Mouse (Mus musculus): ENCODE results near the gene Kcnj10. TPM values are rescaled to one million over a fixed set of nuclear protein-coding genes. Genes with fewer than 3 reads are reported as not detected.

Kcnj10 gene
- polyA plus RNA-seq, 1 experiment from 2014 or later, result 0.77 TPM

GRCm38 (mm10) chr1:172327206-172328001 is 13.6 kb upstream of the Kcnj10 start:
- Histone ChIP-seq H3K27me3 (ENCODE audit: insufficient read depth, poor library complexity, severe bottlenecking) (peaks cover 89% of the 10 kb centered on the region), H3K4me3 (no peak overlapping the region), H3K27ac (no peak overlapping the region), H3K36me3 (no peaks in the 10 kb centered on the region), H3K9me3 (no peaks in the 10 kb centered on the region), H3K4me1 (replicated peaks) (peaks cover 52% of the 10 kb centered on the region)
- no peak for DNase-seq (ENCODE audit: low spot score)
- WGBS, result 85% methylated on average over 16 of the region's 16 CpGs

DNA sequence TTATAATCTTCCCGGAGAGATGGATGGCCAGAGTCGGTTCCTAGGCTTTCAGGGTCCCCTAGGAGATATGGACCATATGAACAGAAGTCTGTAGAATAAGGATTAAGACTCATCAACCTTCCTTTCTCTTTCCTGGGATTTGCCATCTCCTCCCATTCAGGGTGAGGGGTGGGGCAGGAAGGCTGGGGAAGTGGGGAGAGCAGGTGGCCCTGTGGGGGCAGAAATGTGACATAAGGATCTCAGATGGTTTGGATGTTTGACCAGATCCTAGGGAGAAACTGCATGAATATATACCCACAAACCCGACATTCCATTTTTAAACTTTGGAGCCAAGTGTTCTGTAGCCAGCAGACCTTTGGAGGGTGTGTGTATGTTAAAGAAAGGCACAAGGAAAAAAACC is 13.0 kb upstream of the Kcnj10 start:
- no peaks in the 10 kb centered on the region for H3K36me3 ChIP-seq
- H3K27me3 ChIP-seq (ENCODE audit: insufficient read depth, poor library complexity, severe bottlenecking), result peaks cover 91% of the 10 kb centered on the region
- H3K9me3 ChIP-seq, result no peaks in the 10 kb centered on the region
- WGBS, result 85% methylated on average over 3 of the region's 3 CpGs
- H3K27ac ChIP-seq, result no peak overlapping the region
- no peak for DNase-seq (ENCODE audit: low spot score)
- H3K4me1 ChIP-seq (replicated peaks), result peaks cover 45% of the 10 kb centered on the region
- H3K4me3 ChIP-seq, result no peak overlapping the region

DNA sequence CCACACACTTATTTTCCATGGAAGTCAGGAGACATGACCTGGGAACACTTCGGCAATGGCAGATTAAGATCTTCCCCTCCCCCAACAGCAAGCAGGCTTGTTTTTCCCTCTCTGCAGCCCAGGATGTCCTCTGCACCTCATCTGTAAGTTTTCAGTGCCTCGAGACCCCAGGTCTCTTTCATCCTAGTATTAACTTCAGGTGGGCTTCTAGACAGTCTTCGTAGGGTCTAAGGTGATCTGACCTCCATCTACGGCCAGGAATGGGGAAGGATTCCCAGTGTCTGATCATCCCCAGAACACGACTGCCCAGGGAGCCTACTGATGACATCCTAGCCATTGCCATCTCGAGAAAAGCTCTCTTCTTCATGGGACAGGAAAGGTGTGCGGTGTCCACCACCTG is 12.5 kb upstream of the Kcnj10 start:
- H3K4me3 ChIP-seq, result no peak overlapping the region
- no peaks in the 10 kb centered on the region for H3K9me3 ChIP-seq
- no peak for DNase-seq (ENCODE audit: low spot score)
- H3K27me3 ChIP-seq (ENCODE audit: insufficient read depth, poor library complexity, severe bottlenecking), result peaks cover 91% of the 10 kb centered on the region
- peak overlapping the region; percentile 25; the same call in 1 of the 2 replicates for H3K27ac ChIP-seq
- 83% methylated on average over 7 of the region's 7 CpGs for WGBS
- peaks cover 41% of the 10 kb centered on the region for H3K4me1 ChIP-seq (replicated peaks)
- no peaks in the 10 kb centered on the region for H3K36me3 ChIP-seq

GRCm38 (mm10) chr1:172329131-172329530 is 11.9 kb upstream of the Kcnj10 start, which contains the start of gene Kcnj9:
Kcnj9 (minus strand) TSS chr1:172329318.
- H3K4me3 ChIP-seq, result peak within 1 kb of the TSS; percentile 7; the same call in 1 of the 2 replicates
- no peaks in the 10 kb centered on the region for H3K9me3 ChIP-seq
- no peaks in the 10 kb centered on the region for H3K36me3 ChIP-seq
- peak within 1 kb of the TSS; percentile 62 for H3K27ac ChIP-seq
- peaks cover 37% of the 10 kb centered on the region for H3K4me1 ChIP-seq (replicated peaks)
- H3K27me3 ChIP-seq (ENCODE audit: insufficient read depth, poor library complexity, severe bottlenecking), result peaks cover 86% of the 10 kb centered on the region
- 27% methylated on average over 9 of the region's 9 CpGs for WGBS
- DNase-seq (ENCODE audit: low spot score), result no peak

- Histone ChIP-seq H3K27me3 (ENCODE audit: insufficient read depth, poor library complexity, severe bottlenecking) (peaks cover 82% of the 10 kb centered on the region), H3K4me1 (replicated peaks) (peaks cover 34% of the 10 kb centered on the region), H3K27ac (peak overlapping the region; percentile 62), H3K9me3 (no peaks in the 10 kb centered on the region), H3K36me3 (no peaks in the 10 kb centered on the region), H3K4me3 (no peak overlapping the region)
- WGBS, result 71% methylated on average over 6 of the region's 6 CpGs
- DNase-seq (ENCODE audit: low spot score), result no peak
Observed at GRCm38 (mm10) chr1:172329616-172330015, 11.4 kb upstream of the Kcnj10 start.

- H3K27ac ChIP-seq, result no peak overlapping the region
- no peaks in the 10 kb centered on the region for H3K36me3 ChIP-seq
- DNase-seq (ENCODE audit: low spot score), result no peak
- no peaks in the 10 kb centered on the region for H3K9me3 ChIP-seq
- 76% methylated on average over 8 of the region's 8 CpGs for WGBS
- peaks cover 76% of the 10 kb centered on the region for H3K27me3 ChIP-seq (ENCODE audit: insufficient read depth, poor library complexity, severe bottlenecking)
- peaks cover 19% of the 10 kb centered on the region for H3K4me1 ChIP-seq (replicated peaks)
- no peak overlapping the region for H3K4me3 ChIP-seq
Observed at GRCm38 (mm10) chr1:172331422-172331947, 9.5 kb upstream of the Kcnj10 start.

DNA sequence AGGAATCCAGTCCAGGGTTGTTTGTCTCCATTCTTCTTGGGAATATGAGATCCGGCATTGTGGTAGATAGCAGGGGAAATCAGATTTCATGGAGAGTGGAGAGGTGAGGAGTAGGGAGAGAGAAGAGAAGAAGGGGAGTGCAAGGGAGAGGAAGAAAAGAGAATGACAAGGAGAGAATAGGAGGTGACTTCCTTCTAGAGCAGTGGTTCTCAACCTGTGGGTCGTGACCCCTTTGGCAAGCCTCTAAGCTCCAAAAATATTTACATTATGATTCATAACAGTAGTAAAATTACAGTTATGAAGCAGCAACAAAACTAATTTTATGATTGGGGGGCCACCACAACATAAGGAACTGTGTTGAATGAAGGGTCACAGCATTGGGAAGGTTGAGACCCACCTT is 8.1 kb upstream of the Kcnj10 start:
- Histone ChIP-seq H3K4me3 (no peak overlapping the region), H3K36me3 (no peaks in the 10 kb centered on the region), H3K27ac (no peak overlapping the region), H3K27me3 (ENCODE audit: insufficient read depth, poor library complexity, severe bottlenecking) (peaks cover 61% of the 10 kb centered on the region), H3K4me1 (replicated peaks) (peaks cover 19% of the 10 kb centered on the region), H3K9me3 (no peaks in the 10 kb centered on the region)
- WGBS, result 85% methylated on average over 2 of the region's 2 CpGs
- no peak for DNase-seq (ENCODE audit: low spot score)

- 15% methylated on average over 3 of the region's 3 CpGs for WGBS
- Histone ChIP-seq H3K36me3 (no peaks in the 10 kb centered on the region), H3K9me3 (no peaks in the 10 kb centered on the region), H3K4me1 (replicated peaks) (peaks cover 17% of the 10 kb centered on the region), H3K27me3 (ENCODE audit: insufficient read depth, poor library complexity, severe bottlenecking) (peaks cover 55% of the 10 kb centered on the region), H3K27ac (no peak overlapping the region), H3K4me3 (no peak overlapping the region)
- DNase-seq (ENCODE audit: low spot score), result no peak
Observed at GRCm38 (mm10) chr1:172333512-172333911, 7.5 kb upstream of the Kcnj10 start.

GRCm38 (mm10) chr1:172335804-172336203 is 5.2 kb upstream of the Kcnj10 start:
- Histone ChIP-seq H3K9me3 (no peaks in the 10 kb centered on the region), H3K27me3 (ENCODE audit: insufficient read depth, poor library complexity, severe bottlenecking) (peaks cover 53% of the 10 kb centered on the region), H3K4me1 (replicated peaks) (peaks cover 13% of the 10 kb centered on the region), H3K36me3 (no peaks in the 10 kb centered on the region), H3K27ac (no peak overlapping the region), H3K4me3 (no peak overlapping the region)
- 80% methylated on average over 15 of the region's 15 CpGs for WGBS
- DNase-seq (ENCODE audit: low spot score), result no peak

DNA sequence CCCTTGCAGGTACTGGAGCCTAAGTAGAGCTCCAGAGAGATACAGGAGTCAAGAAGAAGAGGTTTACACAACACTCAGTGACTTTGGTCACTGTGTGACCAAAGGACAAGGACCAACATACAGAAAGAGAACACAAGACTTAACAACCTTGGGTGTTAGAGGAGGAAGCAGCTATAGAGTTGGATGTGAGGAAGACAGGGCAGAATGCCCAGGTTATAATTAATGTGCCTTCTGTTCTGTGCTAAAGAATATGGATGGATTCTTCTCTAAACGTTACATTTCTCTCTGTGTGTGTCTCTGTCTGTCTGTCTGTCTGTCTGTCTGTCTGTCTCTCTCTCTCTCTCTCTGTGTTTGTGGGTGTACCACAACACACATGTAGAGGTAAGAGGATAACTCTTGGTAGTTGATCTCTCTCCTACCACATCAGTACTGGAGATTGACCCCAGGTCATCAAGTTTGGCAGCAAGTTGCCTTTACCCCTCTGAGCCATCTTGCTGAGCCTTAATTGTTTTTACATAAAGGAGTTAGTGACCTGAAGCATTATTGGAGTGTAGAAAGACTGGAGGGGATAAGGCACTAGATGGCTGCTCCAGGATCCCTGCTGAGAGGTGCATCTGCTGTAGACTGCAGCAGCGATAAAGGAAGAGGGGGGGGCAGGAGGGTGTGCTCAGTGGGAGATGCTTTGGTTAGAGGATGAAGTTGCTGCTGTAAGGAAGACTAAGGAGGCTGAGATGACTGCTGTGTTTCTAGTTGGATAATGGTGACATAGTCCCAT is 3.4 kb upstream of the Kcnj10 start:
- no peak overlapping the region for H3K27ac ChIP-seq
- no peaks in the 10 kb centered on the region for H3K36me3 ChIP-seq
- no peak for DNase-seq (ENCODE audit: low spot score)
- 27% methylated on average over 2 of the region's 2 CpGs for WGBS
- no peaks in the 10 kb centered on the region for H3K9me3 ChIP-seq
- no peak overlapping the region for H3K4me3 ChIP-seq
- H3K4me1 ChIP-seq (replicated peaks), result peaks cover 29% of the 10 kb centered on the region
- H3K27me3 ChIP-seq (ENCODE audit: insufficient read depth, poor library complexity, severe bottlenecking), result peaks cover 56% of the 10 kb centered on the region

DNA sequence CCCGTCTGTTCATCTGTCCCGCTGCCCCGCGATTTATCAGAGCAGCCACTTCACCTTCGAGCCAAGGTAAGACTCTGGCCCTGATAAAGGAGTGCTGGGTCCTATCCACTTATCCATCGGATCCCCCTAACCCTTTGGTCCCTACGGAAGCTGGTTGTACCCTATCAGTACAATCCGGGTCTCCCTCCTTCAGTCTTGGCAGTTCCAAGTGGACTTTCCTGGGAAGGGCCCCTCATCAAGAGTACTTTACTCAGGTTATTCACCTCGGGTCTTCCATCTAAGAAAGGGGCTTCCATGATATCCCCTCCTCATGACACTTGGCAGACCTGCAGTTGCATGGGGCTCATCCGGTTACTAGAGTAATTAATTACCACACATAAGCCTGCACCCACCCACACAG is 376 bp downstream of the Kcnj10 start:
- Histone ChIP-seq H3K9me3 (no peaks in the 10 kb centered on the region), H3K36me3 (no peaks in the 10 kb centered on the region), H3K27ac (peak overlapping the region; percentile 73), H3K27me3 (ENCODE audit: insufficient read depth, poor library complexity, severe bottlenecking) (peaks cover 49% of the 10 kb centered on the region), H3K4me1 (replicated peaks) (peaks cover 48% of the 10 kb centered on the region), H3K4me3 (peak overlapping the region; percentile 60)
- 23% methylated on average over 10 of the region's 10 CpGs for WGBS
- DNase-seq (ENCODE audit: low spot score), result no peak

DNA sequence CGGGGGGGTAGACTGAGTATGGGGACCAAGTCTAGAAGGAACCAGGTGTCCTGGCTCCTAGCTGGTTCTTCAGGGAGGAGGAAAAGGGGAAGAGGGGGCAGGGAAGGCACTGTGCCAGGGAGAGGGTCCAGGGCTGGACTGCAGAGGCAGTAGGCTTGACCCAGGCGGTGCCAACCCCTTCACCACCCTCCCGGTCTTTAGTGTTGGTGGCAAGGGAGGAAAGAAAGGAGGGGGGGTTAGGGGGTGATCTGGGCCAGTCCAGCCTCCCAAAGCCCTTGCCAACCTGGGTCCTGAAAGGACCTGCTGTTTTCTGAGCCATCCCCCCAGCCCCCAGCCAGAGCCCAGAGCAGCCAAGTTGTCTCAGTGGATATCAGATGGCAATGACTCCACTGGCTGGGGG is 1.7 kb downstream of the Kcnj10 start:
- Histone ChIP-seq H3K27me3 (ENCODE audit: insufficient read depth, poor library complexity, severe bottlenecking) (peaks cover 49% of the 10 kb centered on the region), H3K4me1 (replicated peaks) (peaks cover 46% of the 10 kb centered on the region), H3K9me3 (no peaks in the 10 kb centered on the region), H3K36me3 (no peaks in the 10 kb centered on the region), H3K4me3 (no peak overlapping the region), H3K27ac (0 out of 2 replicates have a peak overlapping the region, but pooled peaks have one; percentile 31)
- 86% methylated on average over 3 of the region's 3 CpGs for WGBS
- DNase-seq (ENCODE audit: low spot score), result no peak

DNA sequence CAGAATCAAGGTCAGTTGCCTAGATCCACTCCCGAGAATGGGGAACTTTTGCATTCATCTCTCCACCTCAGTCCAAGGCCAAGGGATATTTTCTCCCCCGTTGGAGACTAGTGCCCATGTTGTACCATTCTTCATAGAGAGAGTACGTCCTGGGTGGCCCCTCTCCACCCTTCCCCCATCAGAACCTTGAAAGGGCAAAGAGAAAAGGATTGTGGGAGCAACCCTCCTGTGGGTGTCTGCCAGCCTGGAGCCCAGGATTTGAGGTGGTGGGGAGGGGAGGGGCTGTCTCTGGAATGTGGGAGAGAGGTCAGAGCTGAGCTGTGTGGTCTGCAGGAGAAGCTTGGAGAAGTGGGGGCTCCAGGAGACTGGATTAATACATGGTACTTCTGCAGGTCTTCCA is 2.9 kb downstream of the Kcnj10 start:
- Histone ChIP-seq H3K27ac (peak overlapping the region; percentile 40; the same call in 1 of the 2 replicates), H3K4me1 (replicated peaks) (peaks cover 49% of the 10 kb centered on the region), H3K36me3 (no peaks in the 10 kb centered on the region), H3K4me3 (no peak overlapping the region), H3K9me3 (no peaks in the 10 kb centered on the region), H3K27me3 (ENCODE audit: insufficient read depth, poor library complexity, severe bottlenecking) (peaks cover 47% of the 10 kb centered on the region)
- WGBS, result 56% methylated on average over 3 of the region's 3 CpGs
- no peak for DNase-seq (ENCODE audit: low spot score)

All from hindbrain, embryonic 10.5 days (tissue).